Mouse (Mus musculus) heart, postnatal 4 days (tissue): ENCODE data around the gene Tkt. TPM values are rescaled to one million over a fixed set of nuclear protein-coding genes. Genes with fewer than 3 reads are reported as not detected.

Source experiments
- DNase-seq: peaks from one replicate; pipeline ENCODE4 v3.0.0; 2021
- total RNA-seq, 2 experiments: library from RNA; stranded (reverse); gene quantifications; 2 replicates each; pipeline ENCODE4 v1.2.3; 2021

Tkt gene
- total RNA-seq, 2 experiments from 2014 or later = 67.9 to 69.2 TPM

DNA sequence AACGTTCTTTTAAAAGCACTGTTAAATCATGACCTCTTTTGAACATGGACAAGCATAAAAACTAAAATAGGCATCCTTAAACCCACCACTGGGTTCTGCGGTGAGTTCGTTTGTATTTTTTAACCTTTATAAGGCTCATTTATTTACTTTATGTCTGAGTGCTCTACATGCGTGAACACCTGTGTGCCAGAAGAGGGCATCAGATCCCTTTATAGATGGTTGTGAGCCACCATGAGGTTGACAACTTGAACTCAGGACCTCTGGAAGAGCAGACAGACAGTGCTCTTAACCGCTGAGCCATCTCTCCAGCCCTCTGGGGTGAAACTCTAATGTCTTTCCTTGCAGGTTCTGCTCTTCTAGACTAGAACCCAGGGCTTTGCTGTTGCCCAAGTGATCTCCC lies 37.2 kb downstream of the Tkt start:
- DNase-seq = no peak

DNA sequence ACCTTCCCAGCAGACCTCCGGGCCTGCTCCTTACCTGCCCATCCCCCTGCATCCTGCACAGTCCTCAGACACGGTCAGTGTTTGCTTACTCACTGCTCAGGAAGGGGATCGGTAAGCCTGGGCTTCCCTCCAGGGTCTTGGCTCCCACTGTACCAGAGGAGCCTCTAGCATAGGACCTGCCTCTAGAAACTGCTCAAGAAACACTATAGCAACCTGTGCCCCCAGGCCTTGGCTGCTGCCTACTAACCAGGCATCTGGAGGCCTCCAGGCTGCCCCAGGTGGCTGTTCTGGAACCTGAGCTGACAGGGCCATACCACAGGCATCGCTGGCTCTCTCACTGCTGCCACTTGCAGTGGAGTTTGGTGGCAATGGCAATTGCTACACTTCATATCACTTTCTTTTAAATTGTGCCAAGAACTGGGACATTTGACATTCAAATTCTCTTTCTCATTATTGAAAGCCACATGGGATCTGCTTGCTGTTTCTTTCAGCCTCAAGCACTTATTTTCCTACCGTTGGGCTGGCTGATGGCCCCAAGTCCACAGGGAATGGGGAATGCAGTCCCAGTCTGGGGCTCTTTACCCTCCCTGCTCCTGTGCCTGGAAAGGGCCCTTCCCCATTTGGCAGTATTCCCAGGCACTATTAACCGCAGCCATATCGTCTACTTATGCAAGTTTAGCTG lies 38.8 kb downstream of the Tkt start:
- DNase-seq = no peak

DNA sequence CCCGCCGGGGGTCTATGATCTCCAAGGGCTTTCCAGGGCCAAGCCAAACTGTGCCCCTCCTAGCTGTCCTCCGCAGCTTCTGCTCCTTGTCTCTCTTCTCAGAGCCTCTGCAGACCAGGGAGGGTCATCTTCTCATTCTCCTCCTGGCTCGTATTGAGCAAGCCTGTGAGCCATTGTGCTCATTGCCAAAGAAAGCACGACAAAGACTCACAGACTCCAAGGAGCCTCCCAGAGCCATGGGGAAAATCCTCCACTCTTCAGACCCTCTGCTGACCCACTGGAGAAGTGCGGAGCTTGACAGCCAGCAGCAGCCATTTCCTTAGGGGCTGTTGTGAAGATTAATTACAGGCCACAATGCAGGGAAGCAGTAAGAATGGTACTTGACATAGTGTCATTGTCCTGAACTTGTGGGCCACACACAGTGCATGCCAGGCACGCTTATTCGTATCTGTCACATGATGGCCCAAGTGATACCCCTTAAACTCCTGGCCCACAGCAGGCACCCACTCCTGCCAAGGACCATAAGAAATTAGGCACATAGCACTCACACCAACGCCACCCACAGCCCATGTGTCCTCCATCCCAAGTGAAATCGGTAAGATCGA lies 42.0 kb downstream of the Tkt start:
- DNase-seq = no peak

DNA sequence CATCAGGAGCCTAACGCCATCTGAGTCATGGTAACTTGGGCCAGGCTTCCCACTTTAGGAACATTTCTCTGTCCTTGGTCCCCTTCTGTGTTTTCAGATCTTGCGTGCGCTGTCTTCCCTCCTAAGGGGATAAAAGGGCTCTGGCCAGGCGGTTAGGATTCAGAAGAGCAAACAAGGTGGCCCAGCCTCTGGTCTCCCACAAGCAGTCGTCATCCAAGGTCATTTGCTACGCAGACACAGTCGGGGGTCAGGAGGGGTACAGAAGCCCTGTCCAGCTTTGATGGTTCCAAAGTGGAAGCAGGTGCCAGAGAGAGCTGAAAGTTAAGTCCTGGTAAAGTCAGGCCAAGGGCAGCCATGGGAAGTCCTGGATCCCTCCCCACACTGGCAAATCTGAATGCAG lies 42.8 kb downstream of the Tkt start:
- DNase-seq = no peak

DNA sequence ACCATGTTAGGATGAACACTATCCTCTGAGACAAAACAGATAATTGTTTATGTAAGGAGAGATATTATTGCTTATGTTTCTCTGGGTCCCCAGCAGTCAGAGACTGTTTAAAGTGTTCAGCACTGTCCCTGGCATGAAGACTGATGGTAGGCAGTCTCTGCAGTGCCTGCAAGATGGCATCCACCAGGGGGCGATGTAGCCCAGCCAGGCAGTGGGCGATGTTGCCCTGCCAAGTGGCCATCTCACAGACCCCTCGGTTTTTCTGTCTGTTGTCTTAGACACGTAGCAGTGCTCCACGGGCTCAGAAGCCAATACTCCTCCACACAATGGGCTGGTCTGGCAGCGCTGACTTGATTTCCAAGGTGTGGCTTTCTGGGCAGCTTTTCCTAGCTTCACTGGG lies 43.3 kb downstream of the Tkt start:
- DNase-seq = peak; percentile 92

DNA sequence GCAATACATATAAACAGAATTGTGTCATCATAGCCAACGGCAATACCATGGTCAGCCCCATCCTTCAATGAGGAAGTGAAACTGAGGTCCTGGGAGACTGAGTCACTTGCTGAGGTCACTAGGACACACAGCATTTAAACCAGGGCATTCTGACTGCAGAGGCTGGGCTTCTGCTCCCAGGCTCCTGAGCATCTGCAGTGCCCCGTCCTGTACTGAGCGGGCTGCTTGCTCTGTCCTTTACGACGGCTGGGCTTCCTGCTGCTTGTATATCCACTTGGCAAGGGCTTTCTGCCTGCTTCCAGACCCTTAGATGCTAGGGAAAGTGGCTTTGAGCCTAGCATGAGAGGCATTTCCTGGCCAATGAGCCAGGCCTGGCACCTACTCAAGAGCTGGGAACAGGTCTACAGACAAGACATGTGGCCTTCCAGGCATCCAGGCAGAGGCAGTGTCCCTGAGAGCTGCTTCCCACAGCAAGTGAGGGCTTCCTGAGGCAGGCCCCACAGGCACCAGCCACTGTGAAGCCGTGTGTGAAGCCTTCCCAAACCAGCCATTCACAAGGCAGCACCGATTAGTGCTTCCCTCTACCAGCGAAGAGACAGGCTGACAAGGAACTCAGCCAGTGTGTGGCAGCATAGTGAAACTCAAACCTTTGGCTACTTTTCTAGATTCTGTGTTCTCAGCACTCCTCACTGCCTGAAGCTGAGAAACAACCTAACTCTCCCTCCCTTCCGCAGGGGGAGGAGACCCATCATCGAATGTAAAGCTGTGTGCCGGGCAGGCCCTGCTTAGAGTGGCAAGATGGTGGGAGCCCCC lies 45.3 kb downstream of the Tkt start:
- DNase-seq = peak; percentile 89

DNA sequence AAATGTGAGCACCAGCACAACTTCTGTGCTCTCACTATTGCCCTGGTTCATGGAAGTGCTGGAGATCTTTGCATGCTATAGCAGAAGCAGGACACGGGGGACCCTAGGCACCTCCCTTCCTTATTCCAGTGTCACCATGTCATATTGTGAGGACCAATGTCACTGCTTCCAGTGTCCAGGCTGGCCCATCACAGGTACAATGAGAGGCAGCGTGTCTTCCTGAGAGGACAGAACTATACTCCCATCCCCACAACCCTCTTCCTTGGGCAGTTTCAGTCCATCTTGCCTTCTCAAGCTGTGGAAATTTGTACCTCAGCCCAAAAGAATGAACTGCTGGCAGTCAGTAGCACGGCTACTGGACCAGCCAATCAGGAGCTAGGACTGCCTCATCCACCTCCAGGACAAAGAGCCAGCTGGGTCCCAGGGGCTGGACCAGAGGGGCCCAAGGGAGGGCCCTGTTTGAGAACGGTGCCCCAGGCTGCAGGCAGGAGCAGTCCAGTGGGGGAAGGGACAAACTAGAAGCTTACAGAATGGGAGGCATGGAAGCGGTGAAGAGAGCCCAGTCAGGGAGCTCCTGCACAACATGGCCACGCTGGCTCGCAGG lies 46.0 kb downstream of the Tkt start:
- peak; percentile 78 for DNase-seq

DNA sequence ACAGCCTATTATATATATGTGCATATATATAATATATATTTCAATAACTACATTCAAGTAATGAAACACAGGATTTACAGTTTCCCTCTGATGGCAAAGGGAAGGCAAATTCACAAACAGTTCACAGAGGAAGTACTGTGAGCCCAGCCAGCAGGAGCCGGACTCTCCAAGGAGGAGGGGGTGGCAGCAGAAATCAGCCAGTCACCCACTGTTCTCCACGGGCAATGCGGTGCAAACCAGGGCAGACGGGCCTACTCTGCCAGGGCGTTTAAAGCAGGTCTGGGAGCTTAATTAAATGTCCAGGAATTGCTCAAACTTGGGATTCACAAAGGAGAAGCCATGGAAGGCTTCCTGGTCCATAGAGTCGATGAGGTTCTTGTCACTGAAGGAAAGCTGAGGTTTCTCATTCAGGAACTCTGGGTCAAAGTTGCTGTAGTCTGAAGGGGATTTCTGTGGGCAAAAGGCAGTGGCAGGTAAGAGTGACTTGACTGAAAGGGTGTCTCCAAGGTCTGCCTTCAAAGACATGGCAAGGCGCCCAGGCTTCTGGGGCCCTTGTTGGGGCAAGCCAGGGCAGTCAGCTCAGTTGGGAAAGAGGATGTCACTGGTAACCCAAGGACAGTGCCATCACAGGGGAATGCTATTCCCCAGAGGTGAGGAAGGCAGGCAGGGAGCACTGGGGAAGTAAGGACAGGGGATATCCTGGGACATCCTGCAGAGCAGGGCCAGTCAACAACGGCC lies 47.6 kb downstream of the Tkt start:
- peak; percentile 24 for DNase-seq

DNA sequence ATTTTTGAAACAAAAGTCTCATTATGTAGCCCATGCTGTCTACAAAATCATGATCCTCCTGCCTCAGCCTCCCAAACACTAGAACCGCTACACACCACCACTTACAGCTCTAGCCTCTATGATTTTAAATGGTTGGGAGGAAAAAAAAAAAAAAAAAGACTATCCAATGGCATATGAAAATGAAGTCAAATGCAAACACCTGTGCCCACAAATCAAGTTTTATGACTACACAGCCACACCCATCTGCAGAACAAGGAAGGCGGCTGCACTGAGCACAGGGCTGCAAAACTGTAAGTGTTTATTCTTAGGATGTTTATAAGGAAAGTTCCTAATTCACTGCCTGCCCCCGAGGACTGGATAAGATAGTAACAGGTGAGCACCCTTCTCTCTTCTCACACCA lies 48.2 kb downstream of the Tkt start:
- DNase-seq = no peak

DNA sequence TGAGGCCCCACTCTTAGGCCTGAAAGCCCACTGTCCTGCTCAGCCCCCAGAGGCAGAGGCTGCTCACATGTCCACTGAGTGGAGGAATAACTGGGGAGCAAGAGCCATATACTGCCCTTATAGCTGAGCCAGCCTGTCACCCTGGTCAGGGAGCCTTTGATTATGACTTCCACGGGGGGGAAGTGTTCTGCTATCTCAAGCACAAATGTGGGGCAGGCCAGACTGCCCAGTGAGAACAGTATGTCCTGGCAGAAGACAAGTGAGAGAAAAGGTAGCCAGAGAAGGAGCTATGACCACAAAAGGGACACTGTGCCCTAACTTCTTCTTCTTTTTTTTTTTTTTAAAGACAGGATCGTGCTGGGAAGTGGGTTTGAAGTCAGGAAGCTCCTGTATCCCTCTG lies 49.0 kb downstream of the Tkt start:
- no peak for DNase-seq

DNA sequence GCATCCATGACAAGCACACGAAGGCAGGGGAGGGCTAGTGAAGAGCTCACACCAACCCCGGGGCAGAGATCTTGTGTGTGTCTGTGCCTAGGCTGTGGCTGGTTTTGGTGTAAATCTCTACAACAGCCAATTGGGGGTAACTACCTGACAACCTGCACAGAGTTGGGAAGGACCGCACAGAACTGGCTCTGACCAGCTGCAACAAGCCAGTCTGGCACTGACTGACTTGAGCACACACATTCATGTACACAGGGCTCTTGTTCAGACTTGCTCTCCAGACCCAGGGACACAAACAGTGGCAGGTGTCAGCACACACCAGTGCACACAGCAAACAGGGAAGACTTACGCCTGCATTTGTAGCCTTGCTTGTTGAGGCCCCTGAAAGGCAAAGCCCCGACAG lies 58.7 kb downstream of the Tkt start:
- no peak for DNase-seq

DNA sequence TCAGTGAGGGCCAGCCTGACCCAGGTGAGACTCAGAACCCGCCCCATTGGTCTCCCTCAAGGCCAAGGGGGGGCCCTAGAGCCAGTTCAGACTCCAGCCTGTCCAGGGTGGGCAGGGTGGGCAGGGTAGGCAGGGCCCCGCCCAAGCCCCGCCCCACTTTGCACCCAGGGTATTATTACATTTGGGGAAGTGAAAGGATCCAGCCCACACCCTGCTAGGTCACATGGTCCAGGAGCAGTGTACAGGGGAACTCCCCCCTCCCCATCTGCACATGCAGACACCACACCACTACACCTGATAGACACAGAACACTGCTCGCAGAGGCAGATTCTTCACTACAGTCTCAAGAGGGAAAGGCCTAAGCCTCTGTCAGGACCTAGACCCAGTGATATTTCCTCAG lies 59.5 kb downstream of the Tkt start:
- no peak for DNase-seq

DNA sequence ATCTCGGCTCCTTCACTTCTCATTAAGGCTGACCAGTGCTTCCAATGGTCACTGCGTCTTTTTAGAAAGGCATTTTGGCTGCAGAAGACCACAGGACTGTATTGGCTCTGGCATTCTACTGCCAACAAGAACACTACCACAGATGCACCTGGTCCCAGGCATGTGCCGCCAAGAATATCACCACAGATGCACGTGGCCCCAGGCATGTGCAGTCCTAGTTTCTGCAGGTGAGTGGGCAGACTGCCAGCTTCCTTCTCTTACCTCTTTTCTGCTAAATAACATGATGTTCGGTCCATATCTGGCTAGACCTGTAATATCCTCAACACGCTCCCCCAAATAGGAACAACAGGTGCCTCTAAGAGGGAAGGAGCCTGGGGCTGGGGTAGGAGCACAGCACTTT lies 60.0 kb downstream of the Tkt start:
- no peak for DNase-seq

DNA sequence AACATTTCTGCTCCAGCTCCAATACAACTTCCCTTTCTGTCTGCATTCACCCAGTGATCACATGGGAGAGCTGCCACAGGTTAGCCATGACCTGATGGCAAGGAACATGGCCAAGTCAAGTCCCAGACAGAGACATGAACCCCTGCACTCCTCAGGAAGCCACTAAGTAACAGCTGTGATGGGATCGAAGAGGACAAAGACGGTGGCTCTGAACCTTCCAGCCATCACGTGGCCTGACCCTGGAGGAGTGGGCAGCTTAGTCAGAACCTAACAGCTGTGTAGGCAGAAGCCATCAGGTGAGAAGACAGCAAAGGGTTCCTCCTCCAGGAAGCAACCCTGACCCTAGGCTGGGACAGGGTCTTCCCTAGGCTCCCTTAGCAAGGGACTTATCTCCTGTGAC lies 61.3 kb downstream of the Tkt start:
- no peak for DNase-seq

DNA sequence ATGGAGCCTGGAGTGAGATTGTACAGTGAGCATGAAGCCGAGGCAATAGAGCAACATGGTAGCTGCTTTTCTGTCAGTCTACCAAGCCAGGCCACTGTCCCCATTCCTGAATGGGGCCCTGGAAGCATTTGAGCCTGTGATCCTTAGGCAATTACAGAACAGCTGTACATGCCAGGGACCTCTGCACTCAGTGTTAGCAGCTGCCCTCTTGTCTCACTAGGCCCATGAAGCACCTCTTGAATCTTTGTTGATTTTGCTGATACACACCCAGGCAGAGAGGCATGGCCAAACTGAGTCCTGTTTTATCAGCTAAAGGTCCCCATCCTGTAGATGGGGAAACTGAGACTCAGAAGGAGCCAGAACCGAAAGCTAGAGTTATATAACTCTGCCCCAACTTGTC lies 62.1 kb downstream of the Tkt start:
- DNase-seq = no peak

DNA sequence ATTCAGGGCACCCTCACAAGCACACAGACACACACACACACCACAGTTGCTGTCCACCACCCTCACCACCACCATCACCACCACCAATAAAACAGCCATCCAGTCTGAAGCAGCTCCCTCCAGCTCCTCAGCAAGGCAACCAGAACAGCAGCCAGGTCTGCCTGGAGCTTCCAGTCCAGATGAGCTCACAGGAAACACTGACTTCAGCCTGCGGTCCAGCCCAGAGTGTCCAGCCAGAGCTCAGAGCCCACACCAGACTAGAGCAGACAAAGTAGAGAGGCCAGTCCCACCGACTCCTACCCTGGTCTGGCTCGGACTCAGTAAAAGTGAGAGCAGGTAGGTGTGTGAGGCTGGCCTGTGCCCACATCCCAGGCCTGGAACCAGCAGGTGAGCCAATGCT lies 62.8 kb downstream of the Tkt start:
- no peak for DNase-seq

DNA sequence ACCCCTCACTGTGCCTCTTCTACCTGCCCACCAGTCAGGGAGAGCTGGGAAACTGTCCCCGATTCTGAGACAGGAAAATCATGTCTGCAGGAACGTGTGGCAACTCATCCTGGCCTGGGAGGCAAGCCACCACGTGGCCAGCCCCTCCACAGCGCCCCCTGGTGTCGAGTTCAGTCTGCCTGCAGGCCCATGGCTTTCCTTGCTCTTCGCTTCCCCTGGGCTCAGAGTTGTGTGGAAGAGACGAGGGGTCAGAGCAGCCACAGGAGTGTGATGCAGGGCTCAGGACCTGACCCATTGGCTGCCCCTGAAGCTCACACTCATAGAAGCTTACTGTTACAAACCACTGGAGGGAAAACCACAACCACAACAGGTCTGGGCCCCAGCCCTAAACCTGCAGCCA lies 64.4 kb downstream of the Tkt start:
- DNase-seq = peak; percentile 91

DNA sequence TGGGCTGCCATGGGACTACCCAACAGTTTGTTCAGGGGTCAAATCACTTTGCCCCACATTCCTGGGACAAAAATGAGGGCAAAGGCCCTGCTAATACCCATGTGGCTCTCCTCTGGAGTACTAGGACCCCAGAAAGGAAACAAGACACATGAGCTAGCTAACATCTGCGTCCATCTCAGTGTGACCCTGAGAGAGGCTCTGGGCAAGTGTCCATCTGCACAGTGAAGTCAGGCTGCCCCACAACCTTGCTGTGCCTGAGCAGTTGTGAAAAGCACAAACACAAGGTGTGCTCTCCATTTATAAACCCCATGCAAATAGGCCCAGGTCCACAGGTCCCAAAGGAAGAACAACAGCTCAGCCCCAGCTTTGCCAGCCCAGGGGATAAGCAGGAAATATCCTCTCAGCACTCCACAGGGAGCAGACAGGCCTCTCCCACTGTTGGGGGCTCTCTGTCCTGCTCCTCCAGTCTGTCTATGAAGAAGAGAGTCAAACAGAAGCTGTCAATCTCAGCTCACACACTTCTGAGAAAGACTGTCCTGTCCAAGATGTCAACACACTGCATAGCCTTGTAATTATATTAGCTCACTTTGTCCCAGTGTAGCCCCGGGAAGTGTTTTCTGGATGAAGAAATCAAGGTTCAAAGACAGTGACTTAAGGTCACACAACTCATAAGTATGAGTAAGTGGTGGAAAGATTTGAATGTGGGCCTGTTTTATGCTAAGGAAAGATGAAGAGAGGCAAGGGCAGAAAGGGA lies 65.0 kb downstream of the Tkt start:
- no peak for DNase-seq

DNA sequence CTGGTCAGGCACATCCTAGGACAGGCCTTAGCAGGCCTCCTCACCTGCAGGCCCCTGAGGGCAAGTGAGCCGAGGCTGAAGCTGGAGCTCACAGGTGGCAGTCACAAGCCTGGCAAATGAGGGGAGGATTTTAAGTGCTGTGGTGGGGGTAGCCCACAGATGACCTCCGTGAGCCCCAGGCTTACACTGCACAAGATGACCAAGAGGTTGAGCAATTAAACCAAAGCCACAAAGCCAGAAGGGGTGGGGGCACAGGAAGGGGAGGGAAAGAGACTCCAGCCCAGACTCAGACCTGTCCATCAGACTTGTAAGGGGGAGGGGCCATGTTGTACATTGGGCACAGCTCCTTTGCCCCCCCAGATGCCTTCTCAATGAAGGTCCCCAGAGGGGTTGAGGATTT lies 68.6 kb downstream of the Tkt start:
- DNase-seq = no peak

DNA sequence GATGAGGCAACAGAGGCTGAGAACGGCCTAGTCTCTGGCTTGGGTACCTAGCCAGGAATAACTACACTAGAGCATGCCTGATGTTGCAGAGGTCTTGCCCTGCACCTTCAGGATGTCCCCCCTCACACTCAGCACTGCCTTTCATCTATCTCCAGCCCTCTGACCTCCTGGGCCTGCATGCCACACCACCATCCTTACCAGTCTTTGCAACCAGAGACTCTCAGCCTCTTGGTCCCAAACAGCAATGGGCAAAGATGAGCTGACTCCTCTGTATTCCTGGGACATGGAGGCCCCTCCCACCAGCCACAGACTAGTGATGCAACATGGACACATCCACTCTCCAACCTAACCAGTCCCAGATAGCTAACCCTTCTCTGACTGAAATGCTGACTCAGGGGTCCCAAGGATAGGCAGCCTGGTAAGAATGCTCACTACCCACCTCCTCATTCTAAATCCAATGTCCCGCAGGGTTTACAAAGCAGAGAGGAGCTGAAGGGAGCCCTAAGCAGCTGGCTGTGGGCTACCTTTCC lies 70.7 kb downstream of the Tkt start:
- DNase-seq = no peak

DNA sequence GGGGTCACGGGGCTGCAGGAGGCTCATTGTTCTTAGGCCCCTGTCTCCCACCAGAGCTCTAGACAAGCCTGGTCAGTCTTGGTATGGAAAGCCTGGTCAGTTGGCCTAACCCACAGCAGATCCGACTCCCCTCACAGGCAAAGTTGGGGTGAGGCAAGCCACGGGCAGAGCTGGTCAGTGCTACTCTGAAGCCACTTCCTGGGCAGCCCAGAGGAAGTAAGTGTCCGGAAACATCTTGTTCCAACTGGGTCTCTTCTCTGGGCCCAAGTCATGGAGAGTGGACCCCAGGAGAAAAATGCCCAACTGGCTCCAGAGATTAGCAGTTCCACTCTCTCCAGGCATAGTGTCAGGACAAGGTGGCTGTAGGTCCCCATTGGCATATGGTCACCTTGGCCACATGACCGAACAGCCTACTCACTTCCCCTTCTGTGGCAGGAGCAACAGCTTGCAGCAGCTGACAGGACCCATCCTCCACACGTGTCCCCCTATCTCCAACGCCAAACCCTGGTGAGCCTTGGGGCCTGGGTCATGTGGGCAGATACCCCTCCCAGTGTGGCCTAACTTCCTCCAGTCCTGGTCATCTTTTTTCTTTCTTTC lies 71.9 kb downstream of the Tkt start:
- no peak for DNase-seq
